ENCODE assay signal across 9 mouse cellular contexts in the genomic region with DNA sequence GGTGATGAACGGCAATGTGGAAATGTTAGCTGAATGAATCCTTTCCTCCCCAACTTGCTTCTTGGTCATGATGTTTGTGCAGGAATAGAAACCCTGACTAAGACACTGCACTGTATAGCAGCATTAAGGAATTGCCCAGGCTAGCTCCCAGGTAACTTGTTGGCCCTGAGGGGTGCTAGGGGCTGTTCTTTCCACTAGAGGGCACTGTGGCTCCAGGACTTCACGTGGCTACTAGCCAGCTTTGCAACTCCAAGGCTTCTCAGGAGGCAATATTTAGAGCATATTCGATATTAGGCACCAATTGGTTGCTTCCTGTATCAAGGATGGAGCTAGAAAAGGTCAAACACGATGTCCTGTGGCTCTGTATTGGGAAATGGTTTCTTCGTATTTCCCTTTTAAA. TPM values are rescaled to one million over a fixed set of nuclear protein-coding genes. Genes with fewer than 3 reads are reported as not detected.
A peak's percentile ranks its signal among the peaks of the same experiment; 100 is the strongest.
DNase-seq lines count a peak whose midpoint lies in the region; ATAC-seq and TF ChIP-seq lines count a peak whose summit lies in the region.
"Had no signal": no experiment of that assay in that cellular context is flagged by ENCODE, and none has a peak within 500 bp of the region (broad histone marks: within the 10 kb centered on the region; RNA-seq: fewer than 3 reads in every experiment).

No protein-coding gene starts in this region.

- peak; percentile 70 for DNase-seq in heart, adult 8-10 months (ENCODE audit: low spot score)
- no peak for DNase-seq in heart, adult 11 months
- DNase-seq in MN1 (ENCODE audit: low spot score), result peak; percentile 78
- peak; percentile 75 for DNase-seq in cerebellum, adult 8-10 months
- DNase-seq in left cerebral cortex, adult 2 months (ENCODE audit: extremely low spot score in 1 of 2, low spot score in 2 of 2), result peak; percentile 77 to 78
- peak; percentile 77 for DNase-seq in midbrain, postnatal 0 days (ENCODE audit: low spot score)
- peak; percentile 80 for DNase-seq in splenic B cell, adult 2 months (ENCODE audit: low read depth, low spot score)

- no peaks in the 10 kb centered on the region for H3K4me1 ChIP-seq in midbrain, postnatal 0 days (ENCODE audit: insufficient read depth, low read length)

- ATAC-seq in granulocyte monocyte progenitor cell, adult 5-6 weeks (replicated peaks; ENCODE audit: poor library complexity, severe bottlenecking), result peak; percentile 61
- ATAC-seq in midbrain, postnatal 0 days (ENCODE audit: low FRiP score), result no peak

- TF ChIP-seq CTCF in left cerebral cortex, adult 2 months (IDR thresholded peaks at IDR 0.05), result peak; percentile 91
- peak; percentile 92 for TF ChIP-seq CTCF in midbrain, postnatal 0 days (IDR thresholded peaks at IDR 0.05)

- no peak overlapping the region for H3K27ac ChIP-seq in left cerebral cortex, adult 2 months
- H3K27ac ChIP-seq in midbrain, postnatal 0 days (ENCODE audit: low read depth, low read length), result no peak overlapping the region
- H3K27ac ChIP-seq: macrophage had no signal

- H3K9me3 ChIP-seq in midbrain, postnatal 0 days (ENCODE audit: low read length), result no peaks in the 10 kb centered on the region

- no peak overlapping the region for H3K4me2 ChIP-seq in midbrain, postnatal 0 days (ENCODE audit: low read depth, low read length, poor library complexity, severe bottlenecking)

- H3K4me3 ChIP-seq in left cerebral cortex, adult 2 months, result no peak overlapping the region
- H3K4me3 ChIP-seq in midbrain, postnatal 0 days (ENCODE audit: low read depth, low read length), result no peak overlapping the region

- no peaks in the 10 kb centered on the region for H3K27me3 ChIP-seq in midbrain, postnatal 0 days (ENCODE audit: insufficient read depth, low read length)
- no peaks in the 10 kb centered on the region for H3K27me3 ChIP-seq in splenic B cell, adult 2 months (ENCODE audit: control insufficient read depth, insufficient read depth, low read length, poor library complexity, severe bottlenecking)

- intact Hi-C loops in left cerebral cortex, adult 2 months (cut with DNase I), result loop anchor here (1.0 kb wide), 1 partner anchor 65 kb away; no protein-coding TSS in a partner anchor

- H3K9ac ChIP-seq in midbrain, postnatal 0 days (replicated peaks; ENCODE audit: low read length, poor library complexity, severe bottlenecking), result no peak overlapping the region

- 12% methylated on average over 5 of the region's 5 CpGs for WGBS in midbrain, postnatal 0 days

- no peaks in the 10 kb centered on the region for H3K36me3 ChIP-seq in midbrain, postnatal 0 days (ENCODE audit: insufficient read depth, low read length)
- no peaks in the 10 kb centered on the region for H3K36me3 ChIP-seq in splenic B cell, adult 2 months (ENCODE audit: control insufficient read depth, insufficient read depth, low read length, poor library complexity, severe bottlenecking)

RNA-seq across cellular contexts. Expression of gene Rhbdl3, which starts 13.6 kb away (rescaled TPM):
- total RNA-seq in heart, adult 8-10 months (2022), result 10 to 100 TPM in 1 of 4 experiments, 1 to 10 TPM in 3; 6.7 to 10.0 (median 7.8) TPM
- 1.1 and 1.2 TPM in 2 replicates for total RNA-seq in granulocyte monocyte progenitor cell, adult 5-6 weeks (2014; fragmentation: Nextera tagmentation)
- 0.21 and 1.5 TPM in 2 replicates for total RNA-seq in granulocyte monocyte progenitor cell, adult 5-6 weeks (2017)
- 10 to 100 TPM; 22.9 to 27.7 TPM for total RNA-seq in left cerebral cortex, adult 2 months (2021)
- total RNA-seq in midbrain, postnatal 0 days (2014; rRNA removed), result 1.9 and 5.7 TPM in 2 replicates
- 1.4 and 1.7 TPM in 2 replicates for polyA plus RNA-seq in midbrain, postnatal 0 days (2015; fragmentation: Nextera tagmentation; extraction: Ambion mirVana)
